Mouse (Mus musculus): ENCODE measurements around the gene Tmigd1. TPM values are rescaled to one million over a fixed set of nuclear protein-coding genes. Genes with fewer than 3 reads are reported as not detected.

The Tmigd1 gene
- polyA plus RNA-seq, 1 experiment from 2014 or later: not detected

DNA sequence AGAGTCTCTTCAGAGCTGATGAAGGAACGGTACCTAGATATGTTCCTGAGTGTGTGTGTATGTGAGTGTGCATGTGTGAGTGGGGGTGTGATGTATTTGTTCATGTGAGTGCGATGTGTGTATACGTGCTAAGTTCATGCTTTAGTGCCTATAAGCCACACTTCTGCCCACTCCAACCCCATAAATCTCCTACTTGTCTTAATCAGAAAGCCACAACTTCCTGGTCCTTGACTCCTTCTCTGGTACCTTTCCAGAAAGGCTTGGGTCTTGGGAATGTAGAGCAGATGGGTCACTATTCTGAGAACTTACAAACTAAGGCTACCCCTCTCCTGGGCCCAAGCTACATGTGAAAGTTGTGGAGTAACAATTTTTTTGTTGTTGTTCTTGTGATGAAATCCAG lies 3.2 kb upstream of the Tmigd1 start:
- Histone ChIP-seq H3K4me2 (no peak overlapping the region), H3K9ac (no peak overlapping the region), H3K27me3 (no peaks in the 10 kb centered on the region), H3K9me3 (replicated peaks) (no peaks in the 10 kb centered on the region), H3K4me1 (replicated peaks) (peaks cover 18% of the 10 kb centered on the region), H3K36me3 (replicated peaks) (no peaks in the 10 kb centered on the region), H3K27ac (replicated peaks) (no peak overlapping the region), H3K4me3 (replicated peaks) (no peak overlapping the region)
- no peak for ATAC-seq (ENCODE audit: insufficient read depth)
- 42% methylated on average over 3 of the region's 3 CpGs for WGBS (ENCODE audit: insufficient replicate concordance)

DNA sequence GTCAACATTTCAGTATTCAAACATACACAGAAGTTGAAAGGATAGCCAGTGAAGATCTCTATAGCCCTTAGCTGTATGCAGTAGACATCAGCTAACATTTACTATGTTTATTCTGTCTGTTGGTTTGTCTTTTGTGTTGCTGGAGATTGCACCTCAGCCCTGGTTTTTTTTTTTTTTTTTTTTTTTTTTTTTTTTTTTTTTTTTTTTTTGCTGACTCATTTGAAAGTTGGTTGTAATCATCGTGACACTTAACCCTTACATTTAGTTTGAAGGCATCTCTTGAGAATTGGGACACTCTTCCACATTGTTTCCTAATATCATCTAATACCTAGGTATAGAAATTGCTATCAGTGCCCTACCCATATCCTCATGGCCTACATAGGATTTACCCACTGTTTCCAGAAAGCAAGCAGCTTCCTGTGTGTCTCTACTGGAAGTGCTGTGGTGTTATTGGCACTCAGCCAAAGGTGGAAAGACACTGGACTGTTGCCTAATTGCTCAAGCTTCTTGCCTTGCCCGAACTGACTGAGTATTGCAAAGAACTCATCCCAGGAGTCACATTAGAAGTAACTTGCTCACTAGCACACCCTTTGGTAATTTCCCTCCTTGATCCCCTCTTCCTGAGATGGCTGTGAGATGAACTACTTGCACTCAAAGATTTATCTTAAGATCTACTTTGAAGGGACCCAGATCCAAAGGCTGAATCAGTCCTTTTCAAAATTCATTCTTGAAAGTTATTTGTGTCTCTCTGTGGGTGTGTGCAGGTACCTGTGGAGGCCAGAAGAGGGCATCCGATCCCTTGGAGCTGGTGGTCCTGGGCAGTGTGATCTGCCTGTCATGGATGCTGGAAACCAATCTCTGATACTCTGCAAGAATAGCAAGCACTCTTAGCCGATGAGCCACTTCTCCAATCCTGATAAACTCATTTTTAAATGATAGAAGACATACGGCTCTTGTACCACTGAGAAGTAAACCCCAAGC lies 1.9 kb upstream of the Tmigd1 start:
- 33% methylated on average over 5 of the region's 5 CpGs for WGBS (ENCODE audit: insufficient replicate concordance)

DNA sequence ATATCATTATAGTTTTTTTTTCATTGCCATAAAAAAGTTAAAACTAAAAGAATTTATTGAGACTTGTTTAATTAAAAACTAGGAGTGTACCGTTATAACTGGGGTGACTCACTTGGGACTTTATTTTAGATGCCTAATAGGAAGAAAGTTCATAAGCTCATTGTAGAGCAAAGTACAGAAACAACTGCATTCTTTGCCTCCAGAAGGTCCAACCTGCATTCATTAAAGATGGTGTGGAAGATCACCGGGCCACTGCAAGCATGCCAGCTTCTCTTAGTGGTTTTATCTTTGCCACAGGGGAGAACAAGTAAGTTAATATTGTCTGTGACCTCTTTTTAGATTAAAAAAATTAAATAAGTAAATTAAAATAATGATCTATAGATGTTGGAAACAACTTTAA lies 2.4 kb downstream of the Tmigd1 start:
- no peak overlapping the region for H3K4me3 ChIP-seq (replicated peaks)
- H3K4me2 ChIP-seq: no peak overlapping the region
- H3K4me1 ChIP-seq (replicated peaks): peaks cover 6% of the 10 kb centered on the region
- H3K9ac ChIP-seq: no peak overlapping the region
- no peak for ATAC-seq (ENCODE audit: insufficient read depth)
- H3K27ac ChIP-seq (replicated peaks): no peak overlapping the region
- H3K36me3 ChIP-seq (replicated peaks): no peaks in the 10 kb centered on the region
- WGBS (ENCODE audit: insufficient replicate concordance): 69% methylated on average over 2 of the region's 2 CpGs
- H3K27me3 ChIP-seq: no peaks in the 10 kb centered on the region
- no peaks in the 10 kb centered on the region for H3K9me3 ChIP-seq (replicated peaks)

More for the DNA sequence above, 1.9 kb upstream of the Tmigd1 start:
- Histone ChIP-seq H3K4me1 (replicated peaks) (peaks cover 16% of the 10 kb centered on the region), H3K36me3 (replicated peaks) (no peaks in the 10 kb centered on the region), H3K27me3 (no peaks in the 10 kb centered on the region), H3K9ac (no peak overlapping the region), H3K4me2 (no peak overlapping the region), H3K27ac (replicated peaks) (no peak overlapping the region), H3K9me3 (replicated peaks) (no peaks in the 10 kb centered on the region), H3K4me3 (replicated peaks) (no peak overlapping the region)
- ATAC-seq (ENCODE audit: insufficient read depth): no peak

DNA sequence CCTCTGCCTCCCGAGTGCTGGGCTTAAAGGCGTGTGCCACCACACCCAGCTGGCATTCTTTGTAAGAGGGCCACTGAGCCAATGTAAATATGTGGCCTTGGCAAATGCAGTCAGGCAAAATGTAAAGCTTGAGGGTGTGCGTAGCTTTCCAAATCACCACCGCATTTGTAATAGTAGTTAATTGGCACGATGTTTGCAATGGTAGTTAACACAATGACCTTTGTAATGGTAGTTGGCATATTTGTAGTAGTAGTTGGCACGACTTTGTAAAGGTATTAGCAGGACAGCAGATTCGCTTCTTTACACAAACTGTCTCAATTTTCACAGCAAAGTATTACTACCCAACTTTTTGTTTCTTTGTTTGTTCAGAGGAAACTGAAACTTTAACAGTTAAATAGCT lies 6.7 kb downstream of the Tmigd1 start:
- no peaks in the 10 kb centered on the region for H3K27me3 ChIP-seq
- ATAC-seq (ENCODE audit: insufficient read depth): no peak
- H3K9me3 ChIP-seq (replicated peaks): no peaks in the 10 kb centered on the region
- no peak overlapping the region for H3K4me3 ChIP-seq (replicated peaks)
- no peak overlapping the region for H3K27ac ChIP-seq (replicated peaks)
- 71% methylated on average over 7 of the region's 7 CpGs for whole genome bisulfite sequencing (ENCODE audit: insufficient replicate concordance)
- H3K4me2 ChIP-seq: no peak overlapping the region
- 0 out of 2 replicates have a peak, but pooled peaks cover 5% of the 10 kb centered on the region for H3K4me1 ChIP-seq (replicated peaks)
- no peak overlapping the region for H3K9ac ChIP-seq
- no peaks in the 10 kb centered on the region for H3K36me3 ChIP-seq (replicated peaks)

DNA sequence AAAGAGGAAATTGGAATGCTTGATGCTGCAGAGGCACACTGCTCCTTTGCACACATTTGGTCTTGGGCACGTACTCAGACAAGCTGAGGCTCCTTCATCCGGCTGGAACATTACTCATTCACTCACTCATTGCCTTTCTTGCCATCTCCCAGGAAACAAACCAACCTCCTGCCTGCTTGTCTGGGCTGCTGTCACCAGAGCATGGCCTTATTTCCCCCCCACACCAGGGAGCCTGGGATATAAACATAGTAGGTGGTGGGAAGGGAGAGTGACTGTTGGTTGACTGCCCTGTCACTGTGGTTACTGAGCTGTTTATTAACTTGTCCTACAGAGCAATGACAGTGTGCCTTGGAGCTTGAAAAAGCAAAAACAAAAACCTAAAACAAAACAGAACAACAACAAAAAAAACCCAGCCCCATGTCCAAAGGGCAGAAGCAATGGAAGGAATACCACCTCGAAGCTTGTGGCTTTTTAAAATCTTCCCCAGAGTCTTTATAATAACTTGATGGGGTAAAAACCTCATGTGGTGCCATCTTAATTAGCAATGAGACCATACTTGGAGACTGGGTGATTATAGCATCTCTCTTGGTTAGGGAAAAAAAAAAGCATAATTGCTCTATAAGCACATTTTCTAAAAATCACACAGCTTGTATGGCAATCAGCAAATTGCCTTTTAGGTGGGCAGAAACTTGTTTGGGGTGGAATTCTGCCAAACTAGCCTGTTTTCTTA lies 9.5 kb downstream of the Tmigd1 start:
- no peak for ATAC-seq (ENCODE audit: insufficient read depth)
- Histone ChIP-seq H3K9me3 (replicated peaks) (no peaks in the 10 kb centered on the region), H3K27ac (replicated peaks) (no peak overlapping the region), H3K27me3 (no peaks in the 10 kb centered on the region), H3K36me3 (replicated peaks) (no peaks in the 10 kb centered on the region), H3K4me2 (no peak overlapping the region), H3K4me3 (replicated peaks) (no peak overlapping the region), H3K9ac (no peak overlapping the region), H3K4me1 (replicated peaks) (0 out of 2 replicates have a peak, but pooled peaks cover 5% of the 10 kb centered on the region)
- 40% methylated on average over 3 of the region's 3 CpGs for WGBS (ENCODE audit: insufficient replicate concordance)

DNA sequence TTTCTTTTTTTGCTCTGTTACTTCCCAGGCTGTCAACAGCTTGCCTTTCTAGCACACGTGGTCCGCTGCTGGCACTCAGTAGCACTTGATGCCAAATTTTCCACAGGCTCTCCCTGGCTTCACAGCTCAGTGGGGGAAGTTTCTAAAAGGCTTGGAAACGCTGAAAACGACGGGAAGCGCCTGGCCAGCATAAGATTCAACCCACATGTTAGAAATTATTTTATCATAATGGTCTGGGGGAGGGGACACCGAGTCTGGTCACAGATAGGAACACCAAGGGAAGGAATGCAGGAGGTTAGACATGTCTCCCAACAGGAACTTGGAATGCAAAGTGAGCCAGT lies 10.1 kb downstream of the Tmigd1 start:
- no peak for ATAC-seq (ENCODE audit: insufficient read depth)
- Histone ChIP-seq H3K27ac (replicated peaks) (no peak overlapping the region), H3K36me3 (replicated peaks) (no peaks in the 10 kb centered on the region), H3K9me3 (replicated peaks) (no peaks in the 10 kb centered on the region), H3K4me1 (replicated peaks) (0 out of 2 replicates have a peak, but pooled peaks cover 5% of the 10 kb centered on the region), H3K4me3 (replicated peaks) (no peak overlapping the region), H3K4me2 (no peak overlapping the region), H3K9ac (no peak overlapping the region), H3K27me3 (no peaks in the 10 kb centered on the region)
- 49% methylated on average over 7 of the region's 7 CpGs for WGBS (ENCODE audit: insufficient replicate concordance)

DNA sequence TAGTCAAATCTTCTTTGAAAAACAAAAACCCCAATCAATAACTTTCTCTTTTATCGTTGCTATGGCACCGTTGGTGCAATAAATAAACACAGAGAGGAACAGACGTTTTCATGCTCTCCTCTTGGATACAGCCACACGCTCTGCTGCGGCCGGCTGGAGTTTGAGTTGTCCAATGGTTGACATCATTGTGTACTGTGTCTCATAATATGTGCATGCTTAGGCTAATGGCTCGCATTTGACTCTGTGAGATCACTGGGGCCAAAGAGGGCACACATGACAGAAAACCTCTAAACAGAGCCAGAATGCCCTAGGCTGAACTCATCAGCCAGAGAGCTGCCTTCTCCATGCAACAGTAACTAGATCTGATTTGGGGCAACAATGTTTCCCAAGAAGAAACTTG lies 12.4 kb downstream of the Tmigd1 start:
- 50% methylated on average over 7 of the region's 7 CpGs for WGBS (ENCODE audit: insufficient replicate concordance)
- no peak for ATAC-seq (ENCODE audit: insufficient read depth)
- H3K4me2 ChIP-seq: no peak overlapping the region

DNA sequence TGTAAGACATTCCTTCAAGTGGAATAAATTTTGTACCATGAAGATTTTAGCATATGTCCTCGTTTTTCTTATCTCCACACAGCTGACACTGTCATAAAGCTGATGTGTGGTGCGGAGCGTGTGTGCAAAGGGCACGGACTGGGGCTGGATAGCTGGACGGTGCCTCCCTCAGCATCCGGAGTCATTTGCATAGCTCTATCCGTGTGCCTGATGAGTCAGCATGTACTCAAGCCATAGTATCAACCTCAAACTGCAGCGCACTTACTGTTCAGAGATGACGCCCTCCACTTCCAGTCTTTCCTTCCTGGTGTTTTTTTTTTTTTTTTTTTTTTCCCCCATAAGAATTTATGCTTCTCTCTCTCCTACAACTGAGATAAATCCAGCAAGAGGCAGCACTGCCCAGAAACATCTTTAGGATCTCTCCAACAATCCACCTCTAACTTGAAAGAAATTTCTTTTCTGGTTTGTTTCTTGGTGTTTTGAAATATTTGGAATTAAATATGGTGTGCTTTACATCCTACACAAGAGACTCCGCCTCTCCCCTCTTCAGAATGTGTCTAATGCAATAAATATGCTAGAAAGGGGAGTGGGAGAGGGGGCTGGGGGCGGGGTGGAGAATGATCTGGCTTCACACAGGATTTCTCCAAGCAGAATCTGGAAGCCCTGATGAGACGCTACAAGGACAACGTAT lies 14.7 kb downstream of the Tmigd1 start:
- no peak overlapping the region for H3K9ac ChIP-seq
- no peak for ATAC-seq (ENCODE audit: insufficient read depth)
- WGBS (ENCODE audit: insufficient replicate concordance): 24% methylated on average over 13 of the region's 13 CpGs
- no peaks in the 10 kb centered on the region for H3K27me3 ChIP-seq
- H3K4me1 ChIP-seq (replicated peaks): 0 out of 2 replicates have a peak, but pooled peaks cover 5% of the 10 kb centered on the region
- H3K4me3 ChIP-seq (replicated peaks): no peak overlapping the region
- no peaks in the 10 kb centered on the region for H3K9me3 ChIP-seq (replicated peaks)
- H3K36me3 ChIP-seq (replicated peaks): no peaks in the 10 kb centered on the region
- no peak overlapping the region for H3K4me2 ChIP-seq
- H3K27ac ChIP-seq (replicated peaks): no peak overlapping the region

More for the DNA sequence above, 12.4 kb downstream of the Tmigd1 start:
- Histone ChIP-seq H3K27ac (replicated peaks) (no peak overlapping the region), H3K9ac (no peak overlapping the region), H3K9me3 (replicated peaks) (no peaks in the 10 kb centered on the region), H3K36me3 (replicated peaks) (no peaks in the 10 kb centered on the region), H3K4me3 (replicated peaks) (no peak overlapping the region), H3K27me3 (no peaks in the 10 kb centered on the region), H3K4me1 (replicated peaks) (0 out of 2 replicates have a peak, but pooled peaks cover 5% of the 10 kb centered on the region)

DNA sequence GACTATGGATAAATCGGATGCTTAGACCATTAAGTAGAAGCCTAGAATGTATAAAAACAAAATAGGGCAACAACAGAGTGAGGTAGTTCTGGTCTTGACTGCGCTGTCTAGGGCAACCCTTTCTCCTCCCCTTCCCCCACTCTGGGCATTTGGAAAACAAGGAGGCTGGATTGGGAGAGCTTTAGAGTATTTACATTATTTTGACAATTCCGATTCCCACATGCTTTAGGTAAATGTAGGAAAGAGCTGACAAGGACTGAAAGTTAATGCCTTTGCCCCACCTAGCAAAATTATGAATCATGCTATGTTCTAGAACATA lies 15.2 kb downstream of the Tmigd1 start:
- H3K9me3 ChIP-seq (replicated peaks): no peaks in the 10 kb centered on the region
- H3K4me3 ChIP-seq (replicated peaks): no peak overlapping the region
- H3K36me3 ChIP-seq (replicated peaks): no peaks in the 10 kb centered on the region
- no peak overlapping the region for H3K9ac ChIP-seq
- WGBS (ENCODE audit: insufficient replicate concordance): 53% methylated on average over 3 of the region's 3 CpGs
- no peak overlapping the region for H3K4me2 ChIP-seq
- 0 out of 2 replicates have a peak, but pooled peaks cover under 1% of the 10 kb centered on the region for H3K4me1 ChIP-seq (replicated peaks)
- ATAC-seq (ENCODE audit: insufficient read depth): no peak
- no peak overlapping the region for H3K27ac ChIP-seq (replicated peaks)
- no peaks in the 10 kb centered on the region for H3K27me3 ChIP-seq

DNA sequence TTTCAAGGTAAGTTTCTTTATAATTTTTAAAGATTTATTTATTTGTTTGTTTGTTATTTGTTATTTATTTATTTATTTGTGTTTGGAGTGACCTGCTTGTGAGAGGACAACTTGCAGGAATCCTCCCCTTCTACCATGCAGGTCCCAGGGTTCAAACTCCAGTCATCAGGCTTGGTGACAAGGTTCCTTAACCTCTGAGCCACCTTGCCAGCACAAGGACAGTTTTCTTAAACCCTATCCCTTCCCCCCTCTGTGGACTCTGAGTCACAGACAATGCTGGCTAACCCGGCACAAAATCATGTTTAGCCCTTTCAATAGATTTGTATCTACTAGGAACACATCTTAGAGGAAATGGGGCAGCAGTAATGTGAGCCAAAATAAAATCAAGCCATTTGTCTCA lies 18.6 kb downstream of the Tmigd1 start:
- WGBS (ENCODE audit: insufficient replicate concordance): 49% methylated on average over 1 of the region's 1 CpGs
- H3K27ac ChIP-seq (replicated peaks): no peak overlapping the region
- no peaks in the 10 kb centered on the region for H3K9me3 ChIP-seq (replicated peaks)
- no peak for ATAC-seq (ENCODE audit: insufficient read depth)
- no peaks in the 10 kb centered on the region for H3K4me1 ChIP-seq (replicated peaks)
- no peaks in the 10 kb centered on the region for H3K36me3 ChIP-seq (replicated peaks)
- H3K27me3 ChIP-seq: peaks cover 5% of the 10 kb centered on the region; the same call in 1 of the 2 replicates
- no peak overlapping the region for H3K9ac ChIP-seq
- H3K4me3 ChIP-seq (replicated peaks): no peak overlapping the region
- no peak overlapping the region for H3K4me2 ChIP-seq

DNA sequence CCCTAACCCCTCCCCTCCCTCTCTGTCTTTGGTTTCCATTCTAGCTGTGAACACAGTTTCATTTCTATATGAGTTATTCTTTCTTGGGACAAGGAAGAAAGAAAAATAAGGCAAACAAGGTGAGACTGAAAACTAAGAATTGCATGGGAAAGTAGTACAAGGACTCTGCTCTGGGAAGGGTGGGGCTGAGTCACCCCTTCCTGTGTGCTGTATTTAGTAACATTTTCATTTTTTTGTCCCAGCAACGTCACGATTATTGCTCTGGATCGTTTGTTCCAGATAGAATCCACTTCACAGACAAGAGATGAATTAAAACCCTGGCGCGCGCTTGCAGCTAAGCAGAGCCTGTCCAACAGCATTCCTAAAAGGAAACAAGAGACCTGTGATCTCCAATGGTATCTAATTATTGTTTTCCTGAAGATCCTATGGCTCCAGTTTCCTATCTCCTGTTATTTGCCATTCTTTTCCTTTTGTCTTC lies 22.8 kb downstream of the Tmigd1 start, which contains the start of gene Blmh:
Gene Blmh (plus strand): TSS at position 51 of the 478 bp plus-strand sequence.
- Histone ChIP-seq H3K4me2 (no peak within 1 kb of the TSS), H3K9ac (no peak within 1 kb of the TSS), H3K27ac (replicated peaks) (no peak within 1 kb of the TSS)

More for the DNA sequence above, 22.8 kb downstream of the Tmigd1 start, which contains the start of gene Blmh:
- H3K4me3 ChIP-seq (replicated peaks): no peak within 1 kb of the TSS
- no peaks in the 10 kb centered on the region for H3K4me1 ChIP-seq (replicated peaks)
- H3K9me3 ChIP-seq (replicated peaks): no peaks in the 10 kb centered on the region
- ATAC-seq (ENCODE audit: insufficient read depth): no peak
- 57% methylated on average over 6 of the region's 6 CpGs for WGBS (ENCODE audit: insufficient replicate concordance)
- H3K36me3 ChIP-seq (replicated peaks): no peaks in the 10 kb centered on the region
- peaks cover 5% of the 10 kb centered on the region; the same call in 1 of the 2 replicates for H3K27me3 ChIP-seq

Measured in liver, embryonic 15.5 days (tissue).